Mouse (Mus musculus): ENCODE measurements at regions not wholly inside any gene's neighbourhood (a gene's known extent, or its start where the extent isn't known, plus 50 kb on each side); places are given as distances from the start of the nearest gene placed in this dataset.
A peak's percentile ranks its signal among the peaks of the same experiment; 100 is the strongest.

GRCm38 (mm10) chr4:75730798-75731400 lies 452.8 kb upstream of the Dmac1 start:
- no peaks in the 10 kb centered on the region for H3K36me3 ChIP-seq
- peaks cover 5% of the 10 kb centered on the region; the same call in 1 of the 2 replicates for H3K4me1 ChIP-seq (replicated peaks)
- H3K9me3 ChIP-seq (replicated peaks) = no peaks in the 10 kb centered on the region
- no peak; the same call in 1 of the 2 replicates for ATAC-seq (replicated peaks; ENCODE audit: insufficient number of reproducible peaks, insufficient read depth, low FRiP score, low read depth)
- peak overlapping the region; percentile 63 for H3K27ac ChIP-seq
- 31% methylated on average over 3 of the region's 3 CpGs for WGBS
- no peak overlapping the region for H3K4me3 ChIP-seq
- H3K4me2 ChIP-seq = no peak overlapping the region
- no peaks in the 10 kb centered on the region for H3K27me3 ChIP-seq
- H3K9ac ChIP-seq = no peak overlapping the region

GRCm38 (mm10) chr4:75714652-75715051 lies 436.5 kb upstream of the Dmac1 start:
- no peak for ATAC-seq (replicated peaks; ENCODE audit: insufficient number of reproducible peaks, insufficient read depth, low FRiP score, low read depth)
- H3K36me3 ChIP-seq = no peaks in the 10 kb centered on the region
- no peak overlapping the region for H3K4me3 ChIP-seq
- H3K9me3 ChIP-seq (replicated peaks) = no peaks in the 10 kb centered on the region
- H3K4me1 ChIP-seq (replicated peaks) = no peaks in the 10 kb centered on the region
- 71% methylated on average over 3 of the region's 3 CpGs for WGBS
- no peak overlapping the region for H3K27ac ChIP-seq
- no peak overlapping the region for H3K4me2 ChIP-seq
- no peaks in the 10 kb centered on the region for H3K27me3 ChIP-seq
- H3K9ac ChIP-seq = no peak overlapping the region

- H3K9ac ChIP-seq = no peak overlapping the region
- 93% methylated on average over 1 of the region's 1 CpGs for WGBS
- H3K9me3 ChIP-seq (replicated peaks) = no peaks in the 10 kb centered on the region
- H3K4me2 ChIP-seq = no peak overlapping the region
- no peak overlapping the region for H3K27ac ChIP-seq
- H3K36me3 ChIP-seq = no peaks in the 10 kb centered on the region
- H3K27me3 ChIP-seq = no peaks in the 10 kb centered on the region
- no peak for ATAC-seq (replicated peaks; ENCODE audit: insufficient number of reproducible peaks, insufficient read depth, low FRiP score, low read depth)
- no peaks in the 10 kb centered on the region for H3K4me1 ChIP-seq (replicated peaks)
- no peak overlapping the region for H3K4me3 ChIP-seq
These were observed 435.9 kb upstream of the Dmac1 start for GRCm38 (mm10) chr4:75713960-75714359.

DNA sequence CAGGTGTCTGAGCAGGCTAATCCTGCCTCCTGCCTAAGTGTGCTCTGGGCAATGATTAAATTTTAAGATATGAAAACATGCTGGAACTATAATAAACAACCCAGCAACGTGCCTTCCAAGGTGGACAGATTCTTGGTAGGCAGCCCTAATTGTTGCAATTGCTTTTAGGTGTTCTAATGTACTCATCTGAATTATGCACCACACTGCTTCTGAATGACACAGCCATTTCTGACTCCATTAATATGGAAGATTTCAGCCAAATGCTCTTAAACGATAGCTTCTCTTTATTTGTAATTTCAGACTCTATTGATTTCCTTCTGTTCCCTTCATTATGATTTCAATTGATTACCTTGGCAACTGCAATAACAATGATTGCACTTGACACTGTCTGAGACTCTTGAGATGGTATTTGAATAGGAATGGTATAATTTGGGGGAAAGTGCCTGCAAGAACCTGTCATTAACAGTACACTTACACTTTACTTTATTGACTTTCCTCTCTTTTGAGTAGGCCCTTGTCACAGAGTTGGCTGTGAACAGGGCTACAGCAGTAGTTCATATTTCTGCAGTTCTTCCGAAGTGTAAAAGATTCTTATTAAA lies 422.8 kb upstream of the Dmac1 start:
- WGBS = 67% methylated on average over 3 of the region's 3 CpGs
- Histone ChIP-seq H3K9me3 (replicated peaks) (no peaks in the 10 kb centered on the region), H3K9ac (no peak overlapping the region), H3K27me3 (no peaks in the 10 kb centered on the region), H3K4me2 (no peak overlapping the region), H3K4me3 (no peak overlapping the region), H3K4me1 (replicated peaks) (no peaks in the 10 kb centered on the region), H3K27ac (no peak overlapping the region), H3K36me3 (no peaks in the 10 kb centered on the region)
- ATAC-seq (replicated peaks; ENCODE audit: insufficient number of reproducible peaks, insufficient read depth, low FRiP score, low read depth) = no peak

GRCm38 (mm10) chr4:75676590-75677174 lies 398.6 kb upstream of the Dmac1 start:
- Histone ChIP-seq H3K27ac (no peak overlapping the region), H3K4me2 (no peak overlapping the region), H3K36me3 (no peaks in the 10 kb centered on the region), H3K4me3 (no peak overlapping the region), H3K9me3 (replicated peaks) (no peaks in the 10 kb centered on the region), H3K27me3 (no peaks in the 10 kb centered on the region), H3K9ac (no peak overlapping the region), H3K4me1 (replicated peaks) (no peaks in the 10 kb centered on the region)
- ATAC-seq (replicated peaks; ENCODE audit: insufficient number of reproducible peaks, insufficient read depth, low FRiP score, low read depth) = no peak
- WGBS = 69% methylated on average over 3 of the region's 3 CpGs

GRCm38 (mm10) chr4:75641046-75641445 lies 362.9 kb upstream of the Dmac1 start:
- Histone ChIP-seq H3K4me3 (no peak overlapping the region), H3K9ac (no peak overlapping the region), H3K9me3 (replicated peaks) (no peaks in the 10 kb centered on the region), H3K4me2 (no peak overlapping the region), H3K27ac (no peak overlapping the region), H3K36me3 (no peaks in the 10 kb centered on the region), H3K4me1 (replicated peaks) (no peaks in the 10 kb centered on the region), H3K27me3 (no peaks in the 10 kb centered on the region)
- ATAC-seq (replicated peaks; ENCODE audit: insufficient number of reproducible peaks, insufficient read depth, low FRiP score, low read depth) = no peak

- no peak for ATAC-seq (replicated peaks; ENCODE audit: insufficient number of reproducible peaks, insufficient read depth, low FRiP score, low read depth)
- Histone ChIP-seq H3K27me3 (no peaks in the 10 kb centered on the region), H3K4me3 (no peak overlapping the region), H3K9ac (no peak overlapping the region), H3K4me2 (no peak overlapping the region), H3K9me3 (replicated peaks) (no peaks in the 10 kb centered on the region), H3K36me3 (no peaks in the 10 kb centered on the region), H3K27ac (no peak overlapping the region), H3K4me1 (replicated peaks) (no peaks in the 10 kb centered on the region)
- WGBS = 64% methylated on average over 1 of the region's 1 CpGs
These were observed 358.5 kb upstream of the Dmac1 start for GRCm38 (mm10) chr4:75636627-75637026.

GRCm38 (mm10) chr4:75589901-75590300 lies 311.8 kb upstream of the Dmac1 start:
- no peak overlapping the region for H3K9ac ChIP-seq
- ATAC-seq (replicated peaks; ENCODE audit: insufficient number of reproducible peaks, insufficient read depth, low FRiP score, low read depth) = no peak
- H3K4me1 ChIP-seq (replicated peaks) = no peaks in the 10 kb centered on the region
- H3K27ac ChIP-seq = no peak overlapping the region
- no peaks in the 10 kb centered on the region for H3K9me3 ChIP-seq (replicated peaks)
- H3K4me2 ChIP-seq = no peak overlapping the region
- no peaks in the 10 kb centered on the region for H3K27me3 ChIP-seq
- no peak overlapping the region for H3K4me3 ChIP-seq
- no peaks in the 10 kb centered on the region for H3K36me3 ChIP-seq
- WGBS = 66% methylated on average over 3 of the region's 3 CpGs

- Histone ChIP-seq H3K9me3 (replicated peaks) (no peaks in the 10 kb centered on the region), H3K4me2 (no peak overlapping the region), H3K9ac (no peak overlapping the region), H3K27me3 (no peaks in the 10 kb centered on the region), H3K4me3 (no peak overlapping the region), H3K36me3 (no peaks in the 10 kb centered on the region), H3K27ac (no peak overlapping the region), H3K4me1 (replicated peaks) (no peaks in the 10 kb centered on the region)
- no peak for ATAC-seq (replicated peaks; ENCODE audit: insufficient number of reproducible peaks, insufficient read depth, low FRiP score, low read depth)
- 75% methylated on average over 6 of the region's 6 CpGs for WGBS
These were observed 310.2 kb upstream of the Dmac1 start for GRCm38 (mm10) chr4:75588095-75588875.

DNA sequence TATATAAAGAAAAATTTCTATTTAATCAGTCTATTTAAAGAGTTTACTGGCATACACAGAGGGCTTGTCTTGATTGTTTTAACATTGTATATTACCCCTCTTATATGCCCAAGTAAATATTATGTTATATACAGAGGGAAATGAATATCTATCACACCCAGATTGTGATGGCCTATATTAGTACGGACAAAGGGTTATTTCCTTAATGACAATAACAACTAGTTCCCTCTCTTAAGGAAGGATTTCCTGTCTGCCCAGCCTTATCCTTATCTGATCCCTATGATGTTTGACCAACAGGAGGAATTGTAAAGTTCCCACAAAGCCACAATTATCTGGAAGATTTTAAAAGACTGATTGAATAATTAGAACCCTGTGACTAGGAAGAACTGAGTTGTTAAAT lies 301.8 kb upstream of the Dmac1 start:
- no peak overlapping the region for H3K9ac ChIP-seq
- H3K36me3 ChIP-seq = no peaks in the 10 kb centered on the region
- no peaks in the 10 kb centered on the region for H3K27me3 ChIP-seq
- no peaks in the 10 kb centered on the region for H3K4me1 ChIP-seq (replicated peaks)
- H3K27ac ChIP-seq = no peak overlapping the region
- H3K9me3 ChIP-seq (replicated peaks) = no peaks in the 10 kb centered on the region
- no peak for ATAC-seq (replicated peaks; ENCODE audit: insufficient number of reproducible peaks, insufficient read depth, low FRiP score, low read depth)
- no peak overlapping the region for H3K4me2 ChIP-seq
- 71% methylated on average over 1 of the region's 1 CpGs for WGBS
- H3K4me3 ChIP-seq = no peak overlapping the region

GRCm38 (mm10) chr4:75572603-75573002 lies 294.5 kb upstream of the Dmac1 start:
- ATAC-seq (replicated peaks; ENCODE audit: insufficient number of reproducible peaks, insufficient read depth, low FRiP score, low read depth) = no peak
- Histone ChIP-seq H3K27me3 (no peaks in the 10 kb centered on the region), H3K4me1 (replicated peaks) (no peaks in the 10 kb centered on the region)

More at GRCm38 (mm10) chr4:75572603-75573002, 294.5 kb upstream of the Dmac1 start:
- H3K27ac ChIP-seq = no peak overlapping the region
- H3K36me3 ChIP-seq = no peaks in the 10 kb centered on the region
- no peak overlapping the region for H3K9ac ChIP-seq
- no peaks in the 10 kb centered on the region for H3K9me3 ChIP-seq (replicated peaks)
- H3K4me2 ChIP-seq = no peak overlapping the region
- H3K4me3 ChIP-seq = no peak overlapping the region
